Mouse (Mus musculus) CH12.LX (cell line): ENCODE data around the gene Pou2f1. TPM values are rescaled to one million over a fixed set of nuclear protein-coding genes. Genes with fewer than 3 reads are reported as not detected.

Experiments
- DNase-seq: peaks from one replicate; pipeline ENCODE4 v3.0.0-alpha.2; 2013; ENCODE audit errors: extremely low read depth
- H3K27ac ChIP-seq: 2 replicates; pipeline ENCODE4 v1.5.1; 2012; ENCODE audit warnings: low read depth, mild to moderate bottlenecking, control low read depth, moderate library complexity; ENCODE audit not compliant: insufficient read depth
- H3K27me3 ChIP-seq: replicated peaks from 2 replicates; pipeline ENCODE3; 2012; ENCODE audit warnings: inconsistent platforms
- H3K36me3 ChIP-seq, 2 experiments: replicated peaks in 1 of 2; 2 replicates each; pipeline versions ENCODE3 to v1.6.1; 2012; ENCODE audit warnings: inconsistent platforms in 1 of 2, low read length in 1 of 2, mild to moderate bottlenecking in 1 of 2, mixed read lengths in 1 of 2, moderate library complexity in 1 of 2; ENCODE audit not compliant: control insufficient read depth in 1 of 2, insufficient read depth in 1 of 2
- H3K4me1 ChIP-seq, 2 experiments: 2 replicates each; pipeline ENCODE4 v1.6.1; 2012; ENCODE audit warnings: inconsistent platforms in 1 of 2, moderate library complexity in 1 of 2; ENCODE audit not compliant: insufficient read depth in 2 of 2, control insufficient read depth in 1 of 2
- H3K4me2 ChIP-seq: 2 replicates; pipeline ENCODE4 v1.6.1; 2012; ENCODE audit warnings: low read depth, mild to moderate bottlenecking, control low read depth; ENCODE audit not compliant: poor library complexity, insufficient read depth, severe bottlenecking
- H3K4me3 ChIP-seq, 3 experiments: fragments of 150-350 bp in 1 of 3; sonication (generic) in 1 of 3; replicated peaks in 1 of 3; 2 replicates each; pipeline versions ENCODE3 to v1.5.1; 2011 to 2012; ENCODE audit warnings: low read depth in 2 of 3, low read length in 2 of 3, mild to moderate bottlenecking in 2 of 3, moderate library complexity in 2 of 3, control low read depth in 1 of 3, improper control_type of control experiment in 1 of 3, inconsistent platforms in 1 of 3, mixed read lengths in 1 of 3; ENCODE audit not compliant: poor library complexity in 1 of 3
- H3K79me2 ChIP-seq: replicated peaks from 2 replicates; pipeline ENCODE4 v1.6.1; 2012; ENCODE audit warnings: mild to moderate bottlenecking, moderate library complexity; ENCODE audit not compliant: control insufficient read depth, poor library complexity, insufficient read depth, severe bottlenecking; ENCODE audit errors: extremely low read depth
- H3K9ac ChIP-seq: 2 replicates; pipeline ENCODE4 v1.6.1; 2012; ENCODE audit warnings: low read depth, mild to moderate bottlenecking, control low read depth, moderate library complexity; ENCODE audit not compliant: insufficient read depth
- H3K9me3 ChIP-seq: replicated peaks from 2 replicates; pipeline ENCODE3; 2012; ENCODE audit warnings: low read length, inconsistent platforms, mixed read lengths
- BHLHE40 ChIP-seq: IDR thresholded peaks from 2 replicates; pipeline ENCODE4 v1.6.1; 2011; ENCODE audit warnings: mild to moderate bottlenecking, low read depth, low read length, improper control_type of control experiment
- CHD1 ChIP-seq: IDR thresholded peaks from 2 replicates; pipeline ENCODE4 v1.6.1; 2012; ENCODE audit warnings: low read depth, low read length, improper control_type of control experiment, inconsistent platforms
- CHD2 ChIP-seq: IDR thresholded peaks from 2 replicates; pipeline ENCODE4 v1.6.1; 2011; ENCODE audit warnings: low read length, improper control_type of control experiment
- CTCF ChIP-seq, 2 experiments: IDR thresholded peaks in 1 of 2; conservative IDR thresholded peaks in 1 of 2; 2 replicates each; pipeline ENCODE4 v1.5.1; 2011 to 2012; ENCODE audit warnings: low read depth in 2 of 2, low read length in 2 of 2, improper control_type of control experiment in 1 of 2, inconsistent platforms in 1 of 2, mild to moderate bottlenecking in 1 of 2, moderate library complexity in 1 of 2
- E2F4 ChIP-seq: IDR thresholded peaks from 2 replicates; pipeline ENCODE4 v1.6.1; 2011; ENCODE audit warnings: low read depth, low read length, improper control_type of control experiment; ENCODE audit not compliant: insufficient replicate concordance
- ELF1 ChIP-seq: IDR thresholded peaks from 2 replicates; pipeline ENCODE4 v1.6.1; 2014; ENCODE audit warnings: low read depth, mild to moderate bottlenecking, inconsistent platforms, low read length, improper control_type of control experiment
- EP300 ChIP-seq: IDR thresholded peaks from 2 replicates; pipeline ENCODE4 v1.6.1; 2011; ENCODE audit warnings: low read length, improper control_type of control experiment
- ETS1 ChIP-seq: conservative IDR thresholded peaks from 2 replicates; pipeline ENCODE4 v1.6.1; 2012; ENCODE audit warnings: low read depth, mild to moderate bottlenecking, inconsistent platforms, low read length, improper control_type of control experiment, moderate library complexity
- GABPA ChIP-seq: IDR thresholded peaks from 2 replicates; pipeline ENCODE4 v1.6.1; 2012; ENCODE audit warnings: low read depth, low read length, improper control_type of control experiment, inconsistent platforms; ENCODE audit not compliant: insufficient replicate concordance
- HCFC1 ChIP-seq: IDR thresholded peaks from 2 replicates; pipeline ENCODE4 v1.6.1; 2012; ENCODE audit warnings: low read depth, mild to moderate bottlenecking, inconsistent platforms, low read length, improper control_type of control experiment
- IRF4 ChIP-seq: IDR thresholded peaks from 2 replicates; pipeline ENCODE4 v1.6.1; 2014; ENCODE audit warnings: low read depth, mild to moderate bottlenecking, inconsistent platforms, low read length, improper control_type of control experiment
- JUN ChIP-seq: IDR thresholded peaks from 2 replicates; pipeline ENCODE4 v1.6.1; 2011; ENCODE audit warnings: low read depth, mild to moderate bottlenecking, low read length, improper control_type of control experiment, moderate library complexity; ENCODE audit not compliant: insufficient read depth
- JUND ChIP-seq: conservative IDR thresholded peaks from 2 replicates; pipeline ENCODE4 v1.6.1; 2011; ENCODE audit warnings: low read depth, low read length, improper control_type of control experiment
- KAT2A ChIP-seq: IDR thresholded peaks from 2 replicates; pipeline ENCODE4 v1.6.1; 2012; ENCODE audit warnings: low read length, improper control_type of control experiment, inconsistent platforms; ENCODE audit not compliant: insufficient replicate concordance
- MAFK ChIP-seq: IDR thresholded peaks from 2 replicates; pipeline ENCODE4 v1.6.1; 2011; ENCODE audit warnings: low read length, improper control_type of control experiment; ENCODE audit not compliant: insufficient replicate concordance
- MAX ChIP-seq: IDR thresholded peaks from 2 replicates; pipeline ENCODE4 v1.6.1; 2011; ENCODE audit warnings: low read length, improper control_type of control experiment
- MAZ ChIP-seq: IDR thresholded peaks from 2 replicates; pipeline ENCODE4 v1.6.1; 2012; ENCODE audit warnings: low read depth, mild to moderate bottlenecking, inconsistent platforms, low read length, improper control_type of control experiment, moderate library complexity
- MEF2A ChIP-seq: IDR thresholded peaks from 2 replicates; pipeline ENCODE4 v1.6.1; 2014; ENCODE audit warnings: low read depth, mild to moderate bottlenecking, inconsistent platforms, low read length, improper control_type of control experiment, borderline replicate concordance
- MXI1 ChIP-seq: IDR thresholded peaks from 2 replicates; pipeline ENCODE4 v1.6.1; 2011; ENCODE audit warnings: mild to moderate bottlenecking, low read depth, low read length, improper control_type of control experiment
- MYC ChIP-seq: IDR thresholded peaks from 2 replicates; pipeline ENCODE4 v1.6.1; 2011; ENCODE audit warnings: low read depth, mild to moderate bottlenecking, improper control_type of control experiment, low read length
- NELFE ChIP-seq: IDR thresholded peaks from 2 replicates; pipeline ENCODE4 v1.6.1; 2011; ENCODE audit warnings: low read depth, low read length, improper control_type of control experiment
- NRF1 ChIP-seq: IDR thresholded peaks from 2 replicates; pipeline ENCODE4 v1.6.1; 2014; ENCODE audit warnings: low read depth, mild to moderate bottlenecking, inconsistent platforms, low read length, improper control_type of control experiment, moderate library complexity
- PAX5 ChIP-seq: IDR thresholded peaks from 2 replicates; pipeline ENCODE4 v1.6.1; 2012; ENCODE audit warnings: low read length, inconsistent platforms, mixed read lengths
- POLR2A ChIP-seq: IDR thresholded peaks from 2 replicates; pipeline ENCODE4 v1.6.1; 2011; ENCODE audit warnings: low read depth, mild to moderate bottlenecking, improper control_type of control experiment, low read length
- POLR2AphosphoS2 ChIP-seq: IDR thresholded peaks from 2 replicates; pipeline ENCODE4 v1.6.1; 2011; ENCODE audit warnings: low read depth, low read length, improper control_type of control experiment
- RAD21 ChIP-seq: IDR thresholded peaks from 2 replicates; pipeline ENCODE4 v1.6.1; 2011; ENCODE audit warnings: low read depth, mild to moderate bottlenecking, low read length, improper control_type of control experiment, moderate library complexity
- RCOR1 ChIP-seq: conservative IDR thresholded peaks from 2 replicates; pipeline ENCODE4 v1.6.1; 2012; ENCODE audit warnings: low read depth, mild to moderate bottlenecking, inconsistent platforms, low read length, improper control_type of control experiment
- SIN3A ChIP-seq: IDR thresholded peaks from 2 replicates; pipeline ENCODE4 v1.6.1; 2012; ENCODE audit warnings: low read length, improper control_type of control experiment, inconsistent platforms
- SMC3 ChIP-seq: IDR thresholded peaks from 2 replicates; pipeline ENCODE4 v1.6.1; 2011; ENCODE audit warnings: low read depth, low read length, improper control_type of control experiment
- TBP ChIP-seq: conservative IDR thresholded peaks from 2 replicates; pipeline ENCODE4 v1.6.1; 2011; ENCODE audit warnings: low read depth, low read length, improper control_type of control experiment
- TCF12 ChIP-seq: IDR thresholded peaks from 2 replicates; pipeline ENCODE4 v1.6.1; 2014; ENCODE audit warnings: low read depth, mild to moderate bottlenecking, inconsistent platforms, low read length, improper control_type of control experiment
- UBTF ChIP-seq: IDR thresholded peaks from 2 replicates; pipeline ENCODE4 v1.6.1; 2012; ENCODE audit warnings: low read depth, mild to moderate bottlenecking, inconsistent platforms, low read length, improper control_type of control experiment, moderate library complexity
- USF1 ChIP-seq: IDR thresholded peaks from 2 replicates; pipeline ENCODE4 v1.6.1; 2014; ENCODE audit warnings: low read depth, mild to moderate bottlenecking, inconsistent platforms, low read length, improper control_type of control experiment
- USF2 ChIP-seq: conservative IDR thresholded peaks from 2 replicates; pipeline ENCODE4 v1.6.1; 2011; ENCODE audit warnings: low read depth, low read length, improper control_type of control experiment
- ZC3H11A ChIP-seq: IDR thresholded peaks from 2 replicates; pipeline ENCODE4 v1.6.1; 2012; ENCODE audit warnings: low read depth, mild to moderate bottlenecking, inconsistent platforms, low read length, improper control_type of control experiment
- ZKSCAN1 ChIP-seq: IDR thresholded peaks from 2 replicates; pipeline ENCODE4 v1.6.1; 2012; ENCODE audit warnings: low read depth, inconsistent platforms, low read length, improper control_type of control experiment, borderline replicate concordance
- ZMIZ1 ChIP-seq: IDR thresholded peaks from 2 replicates; pipeline ENCODE4 v1.6.1; 2012; ENCODE audit warnings: low read depth, mild to moderate bottlenecking, inconsistent platforms, low read length, improper control_type of control experiment
- ZNF384 ChIP-seq: IDR thresholded peaks from 2 replicates; pipeline ENCODE4 v1.6.1; 2012; ENCODE audit warnings: low read depth, low read length, improper control_type of control experiment, inconsistent platforms
- dilution Hi-C: fragments of 300-500 bp; cut with MboI; formaldehyde crosslinking; loops from 2 replicates; pipeline ENCODE4 v1.14.3; 2020; ENCODE audit warnings: low sequenced_read_pairs; ENCODE audit not compliant: extremely low pct_unique_long_range_greater_than_20kb, extremely low pct_ligation_motif_present
- in situ Hi-C: fragments of 300-500 bp; cut with MboI; formaldehyde crosslinking; loops from 3 replicates; pipeline ENCODE4 v1.14.3; 2019; ENCODE audit warnings: low sequenced_read_pairs, low pct_ligation_motif_present, low pct_unique_long_range_greater_than_20kb, mixed read lengths
- polyA plus RNA-seq: library from polyadenylated mRNA; unstranded; fragments of >175 nt; gene quantifications from 2 replicates; pipeline ENCODE4 v1.2.1, GENCODE M21; 2012; ENCODE audit warnings: low read depth; ENCODE audit not compliant: insufficient read length
- total RNA-seq, 2 experiments: library from RNA; depleted of rRNA; stranded (reverse); fragments of 300-350 nt in 1 of 2; fragments of >200 nt in 1 of 2; gene quantifications; 2 replicates each; pipeline ENCODE4 v1.2.3; 2012 to 2014

Pou2f1 gene
- total RNA-seq (2012; rRNA removed) = 6.4 and 8.0 TPM in 2 replicates
- total RNA-seq (2014; rRNA removed) = 6.6 and 7.4 TPM in 2 replicates
- 11.7 and 18.3 TPM in 2 replicates for polyA plus RNA-seq

DNA sequence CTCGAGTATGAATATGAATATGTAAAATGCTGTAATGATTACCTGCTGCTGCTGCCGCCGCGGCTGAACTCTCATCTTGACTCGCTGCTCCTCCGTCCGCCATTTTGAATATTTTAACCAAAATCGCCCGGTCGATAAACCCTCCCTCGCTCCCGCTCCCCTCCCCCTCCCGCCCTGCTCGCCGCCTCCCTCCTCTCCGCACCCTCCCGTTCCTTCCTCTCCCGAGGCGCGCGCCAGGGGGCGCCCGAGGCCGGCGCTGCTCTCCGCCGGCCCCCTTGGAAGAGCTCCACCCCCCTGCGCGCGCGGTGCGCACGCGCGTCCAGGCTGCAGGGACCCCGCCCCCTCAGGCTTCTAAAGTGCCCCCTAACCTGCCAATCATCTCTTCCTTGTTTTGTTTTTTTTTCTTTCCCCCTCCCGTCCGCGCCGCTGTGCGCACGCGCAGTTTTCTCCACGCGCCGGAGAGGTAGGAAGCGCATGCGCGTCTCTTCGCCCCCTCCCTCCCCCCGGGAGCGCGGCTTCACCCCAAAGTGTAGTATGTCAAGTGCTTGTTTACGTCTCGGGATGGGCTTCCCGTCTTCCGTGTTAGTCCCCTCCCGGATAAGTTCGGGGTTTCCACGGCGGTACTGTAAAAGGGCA is at the start of gene Pou2f1:
Gene Pou2f1 (minus strand): TSS at position 159 of the 636 bp plus-strand sequence.
- Histone ChIP-seq H3K36me3 (no peaks in the 10 kb centered on the region), H3K4me3 (peak within 1 kb of the TSS; percentile 60 to 93 (median 86)), H3K27me3 (peaks cover 1% of the 10 kb centered on the region), H3K4me1 (peaks cover 3 to 31% of the 10 kb centered on the region in 2 experiments; a peak in 2 of 4 replicates), H3K9ac (peak within 1 kb of the TSS; percentile 98), H3K79me2 (peaks cover 2% of the 10 kb centered on the region; the same call in 1 of the 2 replicates), H3K4me2 (peak within 1 kb of the TSS; percentile 63), H3K27ac (peak within 1 kb of the TSS; percentile 93), H3K9me3 (no peaks in the 10 kb centered on the region)
- peak; percentile 97 for DNase-seq
- in situ Hi-C loops (loop anchor here (10.0 kb wide), 1 partner anchor 152 kb away; no protein-coding TSS in a partner anchor), dilution Hi-C loops (no loop called here)
- no peak for TF ChIP-seq USF2
- TF ChIP-seq MXI1 = no peak
- TF ChIP-seq SIN3A = peak; percentile 84
- TF ChIP-seq MEF2A = peak; percentile 68
- TF ChIP-seq BHLHE40 = no peak
- TF ChIP-seq RAD21 = peak; percentile 58
- peak; percentile 36; the same call in 1 of the 2 replicates for TF ChIP-seq E2F4
- TF ChIP-seq SMC3 = peak; percentile 63
- TF ChIP-seq UBTF = no peak
- no peak; the same call in none of the 2 replicates for TF ChIP-seq RCOR1
- TF ChIP-seq ETS1 = peak; percentile 36
- TF ChIP-seq ZKSCAN1 = no peak; the same call in 1 of the 2 replicates
- no peak for TF ChIP-seq JUN
- no peak for TF ChIP-seq CHD1
- TF ChIP-seq NRF1 = peak; percentile 94
- no peak for TF ChIP-seq KAT2A
- peak; percentile 75 for TF ChIP-seq CHD2
- TF ChIP-seq ZMIZ1 = no peak; the same call in 1 of the 2 replicates
- TF ChIP-seq EP300 = no peak
- no peak for TF ChIP-seq MAFK
- peak; percentile 44 for TF ChIP-seq HCFC1
- no peak for TF ChIP-seq POLR2AphosphoS2
- peak in 1 of 2 experiments; percentile 79; a peak in 2 of 4 replicates for TF ChIP-seq CTCF (conservative IDR thresholded peaks at IDR 0.05 in 1 of 2, IDR thresholded peaks at IDR 0.05 in 1 of 2; ENCODE audit: low read depth in 2 of 2, low read length in 2 of 2)
- TF ChIP-seq USF1 = no peak
- TF ChIP-seq POLR2A = no peak; the same call in 1 of the 2 replicates
- no peak for TF ChIP-seq TCF12
- TF ChIP-seq MAZ = peak; percentile 99
- no peak for TF ChIP-seq ZC3H11A
- TF ChIP-seq ELF1 = peak; percentile 78
- TF ChIP-seq PAX5 = no peak
- TF ChIP-seq NELFE = peak; percentile 28
- TF ChIP-seq ZNF384 = peak; percentile 98
- TF ChIP-seq MAX = no peak
- no peak for TF ChIP-seq MYC
- TF ChIP-seq TBP = peak; percentile 53; the same call in 1 of the 2 replicates
- TF ChIP-seq JUND = no peak
- no peak for TF ChIP-seq GABPA
- peak; percentile 63; the same call in 1 of the 2 replicates for TF ChIP-seq IRF4
